Mouse (Mus musculus): Measurements from ENCODE around the gene Zfp629. TPM values are rescaled to one million over a fixed set of nuclear protein-coding genes. Genes with fewer than 3 reads are reported as not detected.

Zfp629 gene
- polyA plus RNA-seq, 1 experiment, result 6.0 TPM

DNA sequence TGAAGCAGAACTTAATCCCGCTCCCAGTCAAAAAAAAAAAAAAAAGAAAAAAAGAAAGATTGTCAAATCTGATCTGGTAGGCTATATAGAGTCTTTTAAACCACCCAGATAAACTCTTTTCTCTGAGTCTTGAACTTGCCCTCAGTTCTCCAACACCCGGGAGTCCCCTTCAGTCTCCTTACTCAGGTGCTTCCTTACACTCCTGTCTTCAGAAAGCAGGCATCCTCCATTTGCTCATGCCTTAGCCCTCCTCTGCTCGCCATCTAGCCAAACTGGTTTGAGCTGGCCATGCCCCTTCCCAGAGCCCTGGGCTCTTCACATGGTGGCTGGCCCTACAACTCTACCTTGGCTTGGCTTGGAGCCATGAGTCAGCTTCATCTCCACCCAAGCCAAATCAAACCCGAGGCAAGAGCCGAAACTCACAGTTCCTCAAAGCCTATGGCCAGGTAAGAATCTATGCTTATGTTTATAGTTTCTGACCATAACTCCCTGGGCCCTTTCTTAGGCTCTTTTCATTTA lies 54.2 kb downstream of the Zfp629 start, which contains the start of gene Tmem265:
TSS of gene Tmem265 (plus strand) at position 51 of the 519 bp plus-strand sequence.
- peaks cover 2% of the 10 kb centered on the region for H3K4me1 ChIP-seq (ENCODE audit: control insufficient read depth, insufficient read depth, low read length)
- H3K27ac ChIP-seq (ENCODE audit: insufficient read depth, low read length), result no peak within 1 kb of the TSS
- no peaks in the 10 kb centered on the region for H3K9me3 ChIP-seq (replicated peaks; ENCODE audit: control insufficient read depth, insufficient read depth, low read length, poor library complexity, severe bottlenecking)
- peak within 1 kb of the TSS; percentile 0; the same call in 1 of the 2 replicates for H3K4me3 ChIP-seq (ENCODE audit: low read depth, low read length)
- H3K27me3 ChIP-seq (ENCODE audit: control insufficient read depth, insufficient read depth, low read length, poor library complexity, severe bottlenecking), result no peaks in the 10 kb centered on the region
- H3K9ac ChIP-seq (ENCODE audit: low read depth, poor library complexity, severe bottlenecking), result no peak within 1 kb of the TSS
- H3K36me3 ChIP-seq (ENCODE audit: control insufficient read depth, insufficient read depth, low read length, poor library complexity, severe bottlenecking), result peaks cover 27% of the 10 kb centered on the region
- TF ChIP-seq CTCF (IDR thresholded peaks at IDR 0.05; ENCODE audit: low read depth, low read length) (no peak), POLR2A (IDR thresholded peaks at IDR 0.05; ENCODE audit: insufficient read depth, low read length) (no peak), EP300 (IDR thresholded peaks at IDR 0.05; ENCODE audit: insufficient read depth, low read depth, low read length) (no peak)

DNA sequence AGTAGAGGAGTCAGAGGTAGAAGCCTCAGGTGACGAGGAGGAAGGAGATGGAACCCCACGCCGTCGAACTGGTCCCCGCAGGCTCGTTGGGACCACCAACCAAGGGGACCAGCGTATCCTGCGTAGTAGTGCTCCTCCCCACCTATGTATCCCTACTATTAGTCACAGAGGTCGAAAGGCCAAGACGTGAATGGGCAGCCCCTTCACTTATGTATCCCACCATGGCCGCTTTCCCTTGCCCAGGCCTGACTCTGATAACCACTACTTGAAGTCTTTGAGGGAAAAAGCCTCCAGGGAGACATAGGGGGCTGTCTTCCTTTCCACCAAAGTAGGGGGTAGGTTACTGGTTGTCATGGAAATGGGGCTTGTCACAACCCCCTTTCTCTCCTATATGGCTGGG lies 55.0 kb downstream of the Zfp629 start:
- Histone ChIP-seq H3K9ac (ENCODE audit: low read depth, poor library complexity, severe bottlenecking) (no peak overlapping the region), H3K9me3 (replicated peaks; ENCODE audit: control insufficient read depth, insufficient read depth, low read length, poor library complexity, severe bottlenecking) (no peaks in the 10 kb centered on the region), H3K27me3 (ENCODE audit: control insufficient read depth, insufficient read depth, low read length, poor library complexity, severe bottlenecking) (no peaks in the 10 kb centered on the region), H3K36me3 (ENCODE audit: control insufficient read depth, insufficient read depth, low read length, poor library complexity, severe bottlenecking) (peaks cover 25% of the 10 kb centered on the region), H3K4me1 (ENCODE audit: control insufficient read depth, insufficient read depth, low read length) (peaks cover 2% of the 10 kb centered on the region), H3K27ac (ENCODE audit: insufficient read depth, low read length) (no peak overlapping the region), H3K4me3 (ENCODE audit: low read depth, low read length) (no peak overlapping the region)
- TF ChIP-seq POLR2A (IDR thresholded peaks at IDR 0.05; ENCODE audit: insufficient read depth, low read length) (no peak), CTCF (IDR thresholded peaks at IDR 0.05; ENCODE audit: low read depth, low read length) (no peak), EP300 (IDR thresholded peaks at IDR 0.05; ENCODE audit: insufficient read depth, low read depth, low read length) (no peak)

Other genes with a start within 250 kb of the Zfp629 start
- gene Zfp747, start 239.7 kb downstream of the Zfp629 start, polyA plus RNA-seq (2011; ENCODE audit: insufficient read depth, insufficient read length, low read depth, missing spikeins), result 4.2 and 7.5 TPM in 2 replicates
- gene 9130019O22Rik, start 228.6 kb downstream of the Zfp629 start, polyA plus RNA-seq (2011; ENCODE audit: insufficient read depth, insufficient read length, low read depth, missing spikeins), result 1.7 and 2.1 TPM in 2 replicates
- 2.0 and 6.1 TPM in 2 replicates for gene E430018J23Rik, start 222.2 kb downstream of the Zfp629 start, polyA plus RNA-seq (2011; ENCODE audit: insufficient read depth, insufficient read length, low read depth, missing spikeins)
- gene Zfp764, start 209.0 kb downstream of the Zfp629 start, polyA plus RNA-seq (2011; ENCODE audit: insufficient read depth, insufficient read length, low read depth, missing spikeins), result 1.4 and 1.9 TPM in 2 replicates
- gene Zfp688, start 193.7 kb downstream of the Zfp629 start, polyA plus RNA-seq (2011; ENCODE audit: insufficient read depth, insufficient read length, low read depth, missing spikeins), result 20.3 and 24.9 TPM in 2 replicates
- 2.7 and 2.8 TPM in 2 replicates for gene Zfp689, start 166.6 kb downstream of the Zfp629 start, polyA plus RNA-seq (2011; ENCODE audit: insufficient read depth, insufficient read length, low read depth, missing spikeins)
- gene Prr14, start 156.2 kb downstream of the Zfp629 start, polyA plus RNA-seq (2011; ENCODE audit: insufficient read depth, insufficient read length, low read depth, missing spikeins), result 45.3 and 48.0 TPM in 2 replicates
- 21.8 and 25.3 TPM in 2 replicates for gene Fbrs, start 136.6 kb downstream of the Zfp629 start, polyA plus RNA-seq (2011; ENCODE audit: insufficient read depth, insufficient read length, low read depth, missing spikeins)
- gene Srcap, start 103.8 kb downstream of the Zfp629 start, polyA plus RNA-seq (2011; ENCODE audit: insufficient read depth, insufficient read length, low read depth, missing spikeins), result 106 and 114 TPM in 2 replicates
- gene Gm42715, start 96.2 kb downstream of the Zfp629 start, polyA plus RNA-seq (2011; ENCODE audit: insufficient read depth, insufficient read length, low read depth, missing spikeins), result 13.0 and 13.6 TPM in 2 replicates
- 2.9 and 3.2 TPM in 2 replicates for gene Tmem265, start 54.4 kb downstream of the Zfp629 start, polyA plus RNA-seq (2011; ENCODE audit: insufficient read depth, insufficient read length, low read depth, missing spikeins)
- gene Phkg2, start 42.5 kb downstream of the Zfp629 start, polyA plus RNA-seq (2011; ENCODE audit: insufficient read depth, insufficient read length, low read depth, missing spikeins), result 38.1 and 44.6 TPM in 2 replicates
- 3.3 and 4.7 TPM in 2 replicates for gene Ccdc189, start 27.2 kb downstream of the Zfp629 start, polyA plus RNA-seq (2011; ENCODE audit: insufficient read depth, insufficient read length, low read depth, missing spikeins)
- gene Rnf40, start 27.0 kb downstream of the Zfp629 start, polyA plus RNA-seq (2011; ENCODE audit: insufficient read depth, insufficient read length, low read depth, missing spikeins), result 39.4 and 41.6 TPM in 2 replicates
- 48.6 and 49.8 TPM in 2 replicates for gene Bcl7c, start 93.1 kb upstream of the Zfp629 start, polyA plus RNA-seq (2011; ENCODE audit: insufficient read depth, insufficient read length, low read depth, missing spikeins)
- gene Ctf1, start 96.9 kb upstream of the Zfp629 start, polyA plus RNA-seq (2011; ENCODE audit: insufficient read depth, insufficient read length, low read depth, missing spikeins), result 8.8 and 13.9 TPM in 2 replicates
- gene Ctf2, start 116.4 kb upstream of the Zfp629 start, polyA plus RNA-seq (2011; ENCODE audit: insufficient read depth, insufficient read length, low read depth, missing spikeins), result not detected in 2 replicates
- 55.1 and 58.3 TPM in 2 replicates for gene Fbxl19, start 128.7 kb upstream of the Zfp629 start, polyA plus RNA-seq (2011; ENCODE audit: insufficient read depth, insufficient read length, low read depth, missing spikeins)
- gene Orai3, start 154.0 kb upstream of the Zfp629 start, polyA plus RNA-seq (2011; ENCODE audit: insufficient read depth, insufficient read length, low read depth, missing spikeins), result 20.2 and 23.2 TPM in 2 replicates
- 49.1 and 51.7 TPM in 2 replicates for gene Setd1a, start 160.9 kb upstream of the Zfp629 start, polyA plus RNA-seq (2011; ENCODE audit: insufficient read depth, insufficient read length, low read depth, missing spikeins)
- not detected in 2 replicates for gene Gm49388, start 169.8 kb upstream of the Zfp629 start, polyA plus RNA-seq (2011; ENCODE audit: insufficient read depth, insufficient read length, low read depth, missing spikeins)
- gene Hsd3b7, start 184.8 kb upstream of the Zfp629 start, polyA plus RNA-seq (2011; ENCODE audit: insufficient read depth, insufficient read length, low read depth, missing spikeins), result 7.9 and 11.2 TPM in 2 replicates
- gene Stx4a, start 208.5 kb upstream of the Zfp629 start, polyA plus RNA-seq (2011; ENCODE audit: insufficient read depth, insufficient read length, low read depth, missing spikeins), result 122 and 126 TPM in 2 replicates
- gene Stx1b, start 208.8 kb upstream of the Zfp629 start, polyA plus RNA-seq (2011; ENCODE audit: insufficient read depth, insufficient read length, low read depth, missing spikeins), result 6.9 and 8.5 TPM in 2 replicates